Mouse (Mus musculus) urinary bladder, adult 18-20 months (tissue): ENCODE data around the gene Mogs.
"Not testable (repeated sequence)": the region's sequence is repeated elsewhere in the genome, so short reads cannot be mapped to it uniquely, and the experiment has no call there.

ENCODE experiments used
- DNase-seq, 2 experiments: peaks; one replicate each; pipeline ENCODE4 v3.0.0; 2022; ENCODE audit warnings: low spot score in 2 of 2, mixed read lengths in 2 of 2

Gene Mogs

DNA sequence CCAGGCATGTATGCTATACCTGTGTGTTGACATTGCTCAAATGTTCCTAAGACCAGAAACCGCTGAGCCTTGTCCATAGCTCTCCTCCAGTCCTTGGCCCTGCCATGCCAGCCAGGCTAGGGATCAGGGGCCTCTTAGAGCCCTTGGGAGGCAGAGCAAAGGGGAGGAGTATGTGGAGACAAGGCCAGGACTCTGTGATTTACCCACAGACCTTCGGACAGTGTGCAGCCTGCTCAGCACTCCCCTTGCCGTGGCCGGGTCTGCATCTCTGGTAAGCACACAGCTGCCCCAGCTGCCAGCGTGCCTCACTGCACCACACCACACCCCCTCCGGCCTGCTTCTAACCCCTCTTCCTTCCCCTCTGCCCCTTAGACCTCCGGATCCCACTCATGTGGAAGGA, 32.0 kb downstream of the Mogs start:
- no peak for DNase-seq

DNA sequence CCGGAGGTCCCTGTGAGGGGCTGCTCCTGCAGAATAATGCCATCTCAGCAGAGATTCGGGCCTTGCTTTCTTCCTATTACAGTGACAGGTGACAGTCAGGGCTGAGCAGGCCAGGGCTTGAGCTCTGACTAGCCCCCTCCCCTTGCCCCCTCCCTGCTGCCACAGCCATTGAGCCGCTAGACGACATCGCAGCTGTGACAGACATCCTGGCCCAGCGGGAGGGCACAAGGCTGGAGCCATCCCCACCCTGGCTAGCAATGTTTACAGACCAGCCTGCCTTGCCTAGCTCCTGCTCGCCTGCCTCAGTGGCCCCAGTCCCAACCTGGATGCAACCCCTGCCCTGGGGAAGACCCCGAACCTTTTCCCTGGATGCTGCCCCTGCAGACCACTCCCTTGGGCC, 36.4 kb downstream of the Mogs start:
- DNase-seq, result no peak

DNA sequence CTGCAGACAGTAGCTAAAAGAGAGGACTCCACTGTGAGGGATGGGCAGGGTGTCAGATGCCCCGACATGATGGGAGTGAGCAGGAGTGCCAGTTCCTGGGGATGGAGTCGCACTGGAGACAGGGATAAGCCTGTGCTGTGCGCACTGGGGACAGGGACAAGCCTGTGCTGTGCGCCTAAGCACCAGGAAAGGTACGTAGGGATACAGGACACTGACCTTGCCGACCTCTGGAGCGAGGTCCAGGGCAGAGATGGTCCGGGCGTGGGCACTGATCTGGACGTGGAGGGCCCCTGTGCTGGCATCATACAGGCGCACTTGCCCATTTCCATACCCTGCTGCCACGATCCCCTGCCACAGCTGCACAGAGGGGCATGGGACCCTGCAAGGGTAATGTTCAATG, 37.7 kb downstream of the Mogs start:
- no peak for DNase-seq

DNA sequence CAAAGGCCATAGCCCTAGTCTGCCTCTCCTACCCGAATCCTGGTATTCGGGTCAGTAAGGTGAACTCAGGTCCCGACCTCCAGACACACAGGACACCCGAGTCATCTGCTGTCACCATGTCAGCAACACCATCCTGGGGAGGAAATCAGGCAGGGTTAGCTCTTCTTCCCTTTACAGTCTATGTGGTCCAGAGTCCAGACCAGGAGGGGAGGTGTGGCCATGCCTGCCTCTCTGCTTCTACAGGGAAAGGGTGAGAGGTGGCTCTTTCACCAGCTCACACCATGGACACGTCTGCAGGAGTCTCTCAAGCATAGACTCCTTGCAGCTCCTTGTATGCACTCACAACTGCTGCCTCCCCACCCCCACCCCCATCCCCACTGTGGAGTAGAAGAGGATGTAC, 38.2 kb downstream of the Mogs start:
- no peak for DNase-seq

DNA sequence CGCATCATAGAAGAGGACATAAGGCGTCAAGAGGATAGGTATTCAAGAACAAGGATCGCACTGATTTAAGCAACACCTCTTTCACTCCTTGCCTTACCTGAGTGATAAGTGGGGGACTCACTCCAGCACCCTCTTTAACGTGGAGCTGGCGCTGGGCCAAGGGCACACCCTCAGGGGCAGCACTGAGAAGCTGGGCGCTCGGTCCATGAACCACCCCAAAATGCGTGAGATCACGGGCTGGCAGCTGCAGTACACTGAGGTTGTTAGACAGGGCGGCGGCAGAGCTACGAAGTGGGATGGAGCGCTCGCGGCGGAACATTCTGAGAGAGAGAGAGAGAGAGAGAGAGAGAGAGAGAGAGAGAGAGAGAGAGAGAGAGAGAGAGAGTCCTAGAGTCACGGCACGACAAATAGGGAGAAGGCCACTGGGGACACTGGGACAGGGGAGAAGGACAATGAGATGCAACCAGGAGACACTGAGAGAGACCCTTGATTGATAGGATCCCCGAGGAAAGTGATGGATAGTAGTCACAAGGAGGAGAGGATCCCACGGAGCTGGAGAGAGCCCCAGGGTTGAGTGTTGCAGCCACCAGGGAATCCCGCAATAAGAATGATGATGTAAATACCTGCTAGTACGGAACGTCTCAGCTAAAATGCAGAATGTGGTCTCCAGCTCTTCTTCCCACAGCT, 40.4 kb downstream of the Mogs start:
- no peak for DNase-seq

DNA sequence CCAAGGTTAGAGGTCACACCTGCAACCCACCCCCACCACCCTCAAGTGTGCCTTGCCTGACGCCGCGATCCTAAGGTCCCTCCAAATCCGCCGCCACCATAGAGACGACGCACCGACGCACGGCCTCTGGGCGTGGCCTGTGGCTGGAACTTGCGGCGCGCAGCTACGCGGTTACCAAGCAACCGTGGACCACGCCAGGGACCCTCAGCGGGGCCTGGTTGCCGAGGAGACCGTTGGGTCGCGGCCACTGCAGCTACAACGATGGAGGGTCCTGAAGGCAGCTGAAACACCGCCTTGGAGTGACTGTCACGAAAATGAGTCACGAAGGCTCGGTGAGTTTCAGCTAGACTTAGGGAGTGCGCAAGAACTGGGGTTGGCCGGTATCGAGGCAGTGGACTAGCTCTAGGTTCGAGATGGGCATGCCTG, 41.0 kb downstream of the Mogs start, which contains the start of the genes Wdr54 and 1700003E16Rik:
Gene Wdr54, minus strand, starts transcription at position 139 of the 426 bp plus-strand sequence.
Gene 1700003E16Rik, plus strand, starts transcription at position 146 of the 426 bp plus-strand sequence.
- peak in 1 of 2 experiments; percentile 69 for DNase-seq

DNA sequence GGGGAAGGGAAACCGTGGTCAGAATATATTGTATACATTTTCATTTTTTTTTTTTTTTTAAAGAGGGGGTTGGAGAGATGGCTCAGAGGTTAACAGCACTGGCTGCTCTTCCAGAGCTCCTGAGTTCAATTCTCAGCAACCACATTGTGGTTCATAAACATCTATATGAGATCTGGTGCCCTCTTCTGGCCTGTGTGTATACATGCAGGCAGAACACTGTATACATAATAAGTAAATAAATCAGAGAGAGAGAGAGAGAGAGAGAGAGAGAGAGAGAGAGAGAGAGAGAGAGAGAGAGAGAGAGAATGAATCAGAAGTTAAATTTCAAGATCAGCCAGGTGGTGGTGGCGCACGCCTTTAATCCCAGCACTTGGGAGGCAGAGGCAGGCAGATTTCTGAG, 44.2 kb downstream of the Mogs start:
- DNase-seq, result not testable (repeated sequence)

DNA sequence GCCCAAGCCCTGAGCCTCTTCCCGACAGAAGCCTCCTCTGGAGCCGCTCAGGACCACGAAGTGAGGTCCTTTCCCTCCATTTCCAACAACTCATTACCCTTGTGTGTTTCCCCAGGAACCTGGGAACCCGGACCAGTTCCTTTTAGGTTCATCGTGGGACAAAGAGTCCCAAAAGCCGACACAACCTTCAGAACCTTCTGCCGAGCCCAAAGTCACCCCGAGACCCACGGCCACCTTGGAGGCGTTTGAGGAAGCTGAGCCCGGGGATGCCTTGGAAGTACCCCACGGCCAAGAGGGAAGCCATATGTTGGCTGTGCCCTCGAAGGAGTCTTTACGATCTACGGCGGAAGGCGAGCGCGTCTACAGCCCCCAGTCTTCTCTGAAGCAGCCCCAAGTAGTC, 46.1 kb downstream of the Mogs start:
- no peak for DNase-seq

DNA sequence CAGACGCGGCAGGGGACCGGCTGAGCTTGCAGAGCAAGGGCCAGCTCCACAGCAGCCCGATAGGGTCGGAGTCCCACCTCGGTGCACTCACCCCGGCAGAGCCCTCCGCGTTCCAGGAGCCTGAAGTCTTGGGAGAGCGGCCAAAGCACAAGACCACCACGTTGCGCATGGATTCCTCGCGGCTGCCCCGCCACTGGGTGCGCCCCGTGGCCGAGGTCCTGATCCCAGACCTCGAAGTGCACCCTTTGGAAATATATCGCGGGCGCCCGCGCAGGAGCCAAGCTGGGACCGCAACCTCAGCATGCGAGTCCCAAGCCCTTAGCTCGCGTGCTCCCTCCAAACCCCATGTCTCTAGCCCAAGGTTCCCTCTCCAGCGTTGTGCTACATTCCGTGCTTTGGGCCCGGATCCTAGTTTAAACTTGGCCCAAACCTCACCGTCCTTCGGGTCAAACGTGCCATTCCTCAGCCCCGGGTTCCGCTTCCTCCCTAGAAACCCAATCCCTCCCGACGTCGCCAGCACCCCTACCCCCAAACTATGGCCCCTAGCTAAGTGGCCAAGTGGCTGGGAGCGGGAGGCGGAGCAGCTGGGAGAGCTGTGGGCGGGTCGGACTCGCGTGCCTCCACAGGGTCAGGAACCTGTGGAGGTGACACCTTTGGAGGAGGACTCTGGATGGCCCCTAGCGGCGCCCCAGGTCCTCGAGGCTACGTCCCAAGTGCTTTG, 46.8 kb downstream of the Mogs start:
- DNase-seq, result peak; percentile 31 to 65

DNA sequence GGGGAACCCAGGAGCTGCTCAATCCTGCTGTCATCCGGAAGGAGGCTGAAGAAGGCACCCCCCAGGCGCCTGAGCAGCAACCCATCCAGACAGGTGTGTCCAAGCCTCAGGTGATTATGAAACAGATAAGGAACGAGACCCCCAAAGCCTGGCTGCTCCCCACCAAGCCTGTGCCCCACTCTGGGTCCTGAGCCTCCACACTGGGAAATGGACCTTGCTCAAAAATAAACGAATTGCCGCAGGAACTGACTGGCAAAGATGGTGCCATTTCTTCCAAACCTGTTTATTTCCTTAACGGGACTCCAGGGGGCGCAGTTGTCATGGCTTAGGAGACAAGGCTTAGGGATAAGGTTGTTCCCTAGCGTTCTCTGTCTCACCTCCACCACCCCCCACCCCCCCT, 47.4 kb downstream of the Mogs start:
- DNase-seq, result peak in 1 of 2 experiments; percentile 65

DNA sequence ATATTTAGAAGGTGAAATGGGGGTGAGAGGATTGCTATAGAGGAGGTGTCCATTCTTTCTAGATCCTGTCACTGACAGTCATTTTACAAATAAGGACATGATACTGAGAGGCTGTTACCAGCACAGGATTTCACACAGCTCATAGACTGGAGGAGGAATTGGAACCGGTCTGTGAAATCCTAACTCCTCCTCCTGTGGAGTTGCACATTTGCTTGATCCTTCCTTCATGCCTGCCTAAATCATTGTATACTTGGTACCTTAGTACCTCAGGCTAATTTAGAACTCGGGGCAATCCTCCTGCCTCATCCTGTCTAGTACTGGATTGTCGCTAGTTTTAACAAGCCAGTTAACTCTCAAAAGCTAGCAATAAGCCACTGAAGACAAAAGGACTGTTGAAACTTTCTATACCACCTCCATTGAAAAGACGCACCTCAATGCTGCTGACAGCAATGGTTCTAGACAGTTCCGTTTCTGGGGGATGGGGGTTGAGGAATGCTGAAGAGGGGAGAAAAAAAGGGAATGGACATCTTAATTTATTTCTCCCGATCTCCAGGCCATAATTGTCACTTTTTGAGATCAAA, 49.8 kb downstream of the Mogs start:
- DNase-seq, result no peak

DNA sequence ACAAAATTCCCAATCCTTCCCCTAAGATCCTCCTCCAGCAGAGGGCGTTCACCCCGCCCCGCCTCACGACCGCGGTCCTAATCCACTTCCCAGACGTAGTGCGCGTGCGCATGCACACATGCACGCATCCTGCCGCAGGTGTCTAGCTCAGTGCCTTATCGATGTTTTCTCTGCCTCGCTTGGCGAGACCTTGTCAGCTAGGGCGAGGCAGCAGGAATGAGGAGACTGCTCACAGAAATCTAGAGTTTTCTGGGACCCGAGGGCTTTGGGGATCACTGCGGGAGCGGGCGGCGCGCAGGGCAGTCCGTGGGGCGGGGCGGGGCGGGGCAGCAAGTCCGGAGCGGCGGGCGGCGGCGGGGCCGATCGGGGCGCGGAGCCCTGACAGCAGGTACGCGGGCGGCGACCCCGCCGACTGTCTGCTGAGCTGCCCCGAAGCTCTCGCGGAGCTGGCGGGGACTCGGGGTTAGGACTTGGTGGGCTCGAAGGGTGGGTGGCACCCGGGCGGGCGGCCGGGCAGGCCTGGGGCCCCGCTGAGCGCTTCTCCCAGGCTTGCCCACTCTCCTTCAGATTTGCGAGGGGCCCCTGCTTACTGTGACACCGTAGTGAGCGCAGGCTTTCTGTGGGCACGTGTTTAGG, 50.4 kb downstream of the Mogs start, which contains the start of gene Dctn1:
Gene Dctn1, plus strand, starts transcription at position 314 of the 636 bp plus-strand sequence.
- peak; percentile 91 to 92 for DNase-seq

DNA sequence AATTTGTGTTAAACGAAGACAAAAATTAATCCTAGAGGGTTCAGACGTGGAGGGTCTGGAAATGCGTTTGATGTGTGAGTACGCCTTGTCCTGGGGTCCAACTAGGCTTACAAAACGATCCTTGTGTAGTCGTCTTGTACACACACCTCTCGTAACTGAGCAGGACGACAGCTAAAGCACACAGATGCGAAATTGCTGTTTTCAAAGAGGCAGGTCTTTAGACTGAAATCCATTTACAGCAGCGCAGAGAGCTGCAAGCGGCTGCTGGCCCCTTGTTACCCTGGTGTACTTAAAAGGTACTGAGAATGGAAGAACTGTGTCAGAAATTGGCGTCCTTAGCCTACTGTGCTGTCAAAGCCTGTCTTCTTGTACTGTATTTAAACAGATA, 50.9 kb downstream of the Mogs start:
- no peak for DNase-seq
